Mouse (Mus musculus) MEL (cell line): ENCODE data around the gene Palmd. TPM values are rescaled to one million over a fixed set of nuclear protein-coding genes. Genes with fewer than 3 reads are reported as not detected.

ENCODE experiments used
- DNase-seq: peaks from one replicate; pipeline ENCODE4 v3.0.0; 2011; ENCODE audit warnings: low read depth, low spot score
- H3K27ac ChIP-seq: 2 replicates; pipeline ENCODE4 v1.5.1; 2012; ENCODE audit warnings: low read depth, mild to moderate bottlenecking, control low read depth, low read length, moderate library complexity; ENCODE audit not compliant: control insufficient read depth
- H3K27me3 ChIP-seq, 2 experiments: fragments of 150-350 bp in 1 of 2; sonication (generic) in 1 of 2; 2 replicates each; pipeline ENCODE4 v1.6.1; 2012; ENCODE audit warnings: low read length in 2 of 2, mild to moderate bottlenecking in 2 of 2, improper control_type of control experiment in 1 of 2, moderate library complexity in 1 of 2; ENCODE audit not compliant: insufficient read depth in 2 of 2, control insufficient read depth in 1 of 2
- H3K36me3 ChIP-seq, 2 experiments: 2 replicates each; pipeline ENCODE4 v1.6.1; 2012 to 2014; ENCODE audit warnings: low read length in 2 of 2, improper control_type of control experiment in 1 of 2, inconsistent platforms in 1 of 2, mild to moderate bottlenecking in 1 of 2; ENCODE audit not compliant: insufficient read depth in 2 of 2, control insufficient read depth in 1 of 2
- H3K4me1 ChIP-seq, 2 experiments: fragments of 150-350 bp in 1 of 2; sonication (generic) in 1 of 2; 2 replicates each; pipeline ENCODE4 v1.6.1; 2012; ENCODE audit warnings: low read length in 2 of 2, improper control_type of control experiment in 1 of 2, mild to moderate bottlenecking in 1 of 2; ENCODE audit not compliant: insufficient read depth in 2 of 2, control insufficient read depth in 1 of 2
- H3K4me3 ChIP-seq, 2 experiments: fragments of 150-350 bp in 1 of 2; sonication (generic) in 1 of 2; 2 replicates each; pipeline ENCODE4 v1.5.1; 2012; ENCODE audit warnings: low read depth in 2 of 2, low read length in 2 of 2, mild to moderate bottlenecking in 2 of 2, moderate library complexity in 2 of 2, control low read depth in 1 of 2, improper control_type of control experiment in 1 of 2; ENCODE audit not compliant: control insufficient read depth in 1 of 2, insufficient read depth in 1 of 2
- H3K79me2 ChIP-seq: 2 replicates; pipeline ENCODE4 v1.6.1; 2012; ENCODE audit warnings: mild to moderate bottlenecking, low read length, moderate library complexity; ENCODE audit not compliant: control insufficient read depth, poor library complexity, insufficient read depth
- H3K9ac ChIP-seq: 2 replicates; pipeline ENCODE4 v1.6.1; 2012; ENCODE audit warnings: low read depth, mild to moderate bottlenecking, control low read depth, low read length, moderate library complexity; ENCODE audit not compliant: control insufficient read depth, poor library complexity, severe bottlenecking
- H3K9me3 ChIP-seq: fragments of 150-350 bp; sonication (generic); replicated peaks from 2 replicates; pipeline ENCODE4 v1.6.1; 2012; ENCODE audit warnings: mild to moderate bottlenecking, low read length, improper control_type of control experiment, moderate library complexity; ENCODE audit not compliant: insufficient read depth
- BHLHE40 ChIP-seq: IDR thresholded peaks from 2 replicates; pipeline ENCODE4 v1.6.1; 2012; ENCODE audit warnings: low read depth, mild to moderate bottlenecking, inconsistent platforms, low read length, improper control_type of control experiment, borderline replicate concordance
- CTCF ChIP-seq, 3 experiments: IDR thresholded peaks in 2 of 3; conservative IDR thresholded peaks in 1 of 3; 2 replicates each; pipeline ENCODE4 v1.5.1; 2011 to 2012; ENCODE audit warnings: low read length in 3 of 3, low read depth in 2 of 3, mild to moderate bottlenecking in 2 of 3, improper control_type of control experiment in 1 of 3, inconsistent platforms in 1 of 3, mixed read lengths in 1 of 3, moderate library complexity in 1 of 3; ENCODE audit not compliant: control insufficient read depth in 1 of 3, insufficient read depth in 1 of 3, poor library complexity in 1 of 3, severe bottlenecking in 1 of 3
- ELF1 ChIP-seq: IDR thresholded peaks from 2 replicates; pipeline ENCODE4 v1.6.1; 2014; ENCODE audit warnings: low read depth, mild to moderate bottlenecking, inconsistent platforms, low read length, improper control_type of control experiment, moderate library complexity
- ETS1 ChIP-seq: IDR thresholded peaks from 2 replicates; pipeline ENCODE4 v1.6.1; 2012; ENCODE audit warnings: low read depth, mild to moderate bottlenecking, inconsistent platforms, low read length, improper control_type of control experiment, moderate library complexity
- GATA1 ChIP-seq: IDR thresholded peaks from 2 replicates; pipeline ENCODE4 v1.6.1; 2011; ENCODE audit warnings: low read depth, low read length, improper control_type of control experiment
- HCFC1 ChIP-seq: IDR thresholded peaks from 2 replicates; pipeline ENCODE4 v1.6.1; 2012; ENCODE audit warnings: low read depth, mild to moderate bottlenecking, inconsistent platforms, low read length, improper control_type of control experiment, moderate library complexity
- MAX ChIP-seq: IDR thresholded peaks from 2 replicates; pipeline ENCODE4 v1.6.1; 2011; ENCODE audit warnings: low read length, improper control_type of control experiment
- MXI1 ChIP-seq: IDR thresholded peaks from 2 replicates; pipeline ENCODE4 v1.6.1; 2011; ENCODE audit warnings: mild to moderate bottlenecking, low read depth, low read length, improper control_type of control experiment
- NELFE ChIP-seq: IDR thresholded peaks from 2 replicates; pipeline ENCODE4 v1.6.1; 2011; ENCODE audit warnings: low read depth, low read length, improper control_type of control experiment
- POLR2AphosphoS2 ChIP-seq: IDR thresholded peaks from 2 replicates; pipeline ENCODE4 v1.6.1; 2011; ENCODE audit warnings: low read length, improper control_type of control experiment
- TCF12 ChIP-seq: IDR thresholded peaks from 2 replicates; pipeline ENCODE4 v1.6.1; 2014; ENCODE audit warnings: low read depth, mild to moderate bottlenecking, inconsistent platforms, low read length, improper control_type of control experiment, moderate library complexity
- UBTF ChIP-seq: IDR thresholded peaks from 2 replicates; pipeline ENCODE4 v1.6.1; 2012; ENCODE audit warnings: low read depth, mild to moderate bottlenecking, inconsistent platforms, low read length, improper control_type of control experiment, moderate library complexity, borderline replicate concordance; ENCODE audit not compliant: insufficient read depth
- polyA plus RNA-seq, 2 experiments: library from polyadenylated mRNA; stranded (reverse) in 1 of 2; unstranded in 1 of 2; fragments of >175 nt in 1 of 2; fragments of >200 nt in 1 of 2; gene quantifications; 2 replicates each; pipeline versions ENCODE4 v1.2.1 to v1.2.4; 2012; ENCODE audit warnings: low replicate concordance in 2 of 2, low read depth in 1 of 2; ENCODE audit not compliant: insufficient read length in 2 of 2, insufficient read depth in 1 of 2, missing spikeins in 1 of 2
- total RNA-seq: library from RNA; depleted of rRNA; stranded (reverse); fragments of 300-350 nt; gene quantifications from 2 replicates; pipeline ENCODE4 v1.2.3, GENCODE M21; 2012

Palmd gene
- total and polyA plus RNA-seq, 3 experiments, result 0.08 TPM; not detected in 2

- peak overlapping the region; percentile 59 for H3K27ac ChIP-seq
- H3K4me3 ChIP-seq, result peak overlapping the region; percentile 61 to 76
- peak overlapping the region; percentile 58 for H3K9ac ChIP-seq
- H3K27me3 ChIP-seq, result no peaks in the 10 kb centered on the region; a peak in 1 of 4 replicates
- TF ChIP-seq HCFC1 (no peak), UBTF (no peak), MAX (no peak), BHLHE40 (no peak), ETS1 (0 out of 2 replicates have a peak, but pooled peaks have one; percentile 24)
- TF ChIP-seq, all 39 proteins: peak for 1
- DNase-seq, result peak; percentile 49
- peaks cover 0 to 4% of the 10 kb centered on the region in 2 experiments; a peak in 1 of 4 replicates for H3K4me1 ChIP-seq
- no peaks in the 10 kb centered on the region for H3K79me2 ChIP-seq
- no peaks in the 10 kb centered on the region for H3K9me3 ChIP-seq
- H3K36me3 ChIP-seq, result peaks cover 0 to 4% of the 10 kb centered on the region in 2 experiments; a peak in 2 of 4 replicates
These were observed 13.2 kb upstream of the Palmd start for GRCm38 (mm10) chr3:116981811-116982575.

GRCm38 (mm10) chr3:116969786-116970185 is 999 bp upstream of the Palmd start:
- Histone ChIP-seq H3K4me1 (peaks cover 0 to 2% of the 10 kb centered on the region in 2 experiments; a peak in 2 of 4 replicates), H3K9ac (no peak overlapping the region), H3K79me2 (no peaks in the 10 kb centered on the region), H3K27ac (no peak overlapping the region), H3K27me3 (no peaks in the 10 kb centered on the region; a peak in 1 of 4 replicates), H3K36me3 (no peaks in the 10 kb centered on the region), H3K9me3 (no peaks in the 10 kb centered on the region), H3K4me3 (no peak overlapping the region)
- no peak for DNase-seq
- TF ChIP-seq POLR2AphosphoS2 (no peak), ELF1 (no peak), TCF12 (no peak), GATA1 (no peak)
- TF ChIP-seq, all 39 proteins: peak for 0

GRCm38 (mm10) chr3:116969003-116969402 is 216 bp upstream of the Palmd start:
- H3K9me3 ChIP-seq, result no peaks in the 10 kb centered on the region
- H3K9ac ChIP-seq, result no peak overlapping the region
- H3K4me1 ChIP-seq, result peaks cover 0 to 2% of the 10 kb centered on the region in 2 experiments; a peak in 2 of 4 replicates
- no peak for DNase-seq
- no peak overlapping the region for H3K4me3 ChIP-seq
- H3K36me3 ChIP-seq, result no peaks in the 10 kb centered on the region
- H3K27me3 ChIP-seq, result no peaks in the 10 kb centered on the region; a peak in 1 of 4 replicates
- no peak overlapping the region for H3K27ac ChIP-seq
- H3K79me2 ChIP-seq, result no peaks in the 10 kb centered on the region
- no peak for TF ChIP-seq CTCF (IDR thresholded peaks at IDR 0.05 in 2 of 3, conservative IDR thresholded peaks at IDR 0.05 in 1 of 3; ENCODE audit: control insufficient read depth in 1 of 3, insufficient read depth in 1 of 3, low read depth in 2 of 3, low read length in 3 of 3, poor library complexity in 1 of 3, severe bottlenecking in 1 of 3)
- no peak for TF ChIP-seq NELFE
- no peak for TF ChIP-seq MXI1
